Mouse (Mus musculus) intestine, embryonic 15.5 days (tissue): Measurements from ENCODE around the gene Olfr132. TPM values are rescaled to one million over a fixed set of nuclear protein-coding genes. Genes with fewer than 3 reads are reported as not detected.
"Not testable (repeated sequence)": the region's sequence is repeated elsewhere in the genome, so short reads cannot be mapped to it uniquely, and the experiment has no call there.

Experiments
- ATAC-seq: fragments of 200-750 bp; cut with Nextera tagmentation; 2 replicates; pipeline ENCODE4 v1.8.0; 2017; ENCODE audit warnings: moderate TSS enrichment, moderate library complexity
- H3K27ac ChIP-seq: fragments of 300-500 bp; sonication (generic); 2 replicates; pipeline ENCODE4 v1.5.1; 2015; ENCODE audit warnings: mild to moderate bottlenecking, inconsistent platforms
- H3K27me3 ChIP-seq: fragments of 300-500 bp; sonication (generic); replicated peaks from 2 replicates; pipeline ENCODE4 v1.6.1; 2015; ENCODE audit warnings: inconsistent platforms
- H3K36me3 ChIP-seq: fragments of 300-500 bp; sonication (generic); 2 replicates; pipeline ENCODE4 v1.6.1; 2015; ENCODE audit warnings: inconsistent platforms
- H3K4me1 ChIP-seq: fragments of 300-500 bp; sonication (generic); replicated peaks from 2 replicates; pipeline ENCODE4 v1.6.1; 2015; ENCODE audit warnings: inconsistent platforms
- H3K4me2 ChIP-seq: fragments of 300-500 bp; sonication (generic); replicated peaks from 2 replicates; pipeline ENCODE4 v1.6.1; 2015; ENCODE audit warnings: mild to moderate bottlenecking, inconsistent platforms
- H3K4me3 ChIP-seq: fragments of 300-500 bp; sonication (generic); replicated peaks from 2 replicates; pipeline ENCODE4 v1.5.1; 2015; ENCODE audit warnings: inconsistent platforms
- H3K9ac ChIP-seq: fragments of 300-500 bp; sonication (generic); 2 replicates; pipeline ENCODE4 v1.6.1; 2015; ENCODE audit warnings: inconsistent platforms
- H3K9me3 ChIP-seq: fragments of 300-500 bp; sonication (generic); 2 replicates; pipeline ENCODE4 v1.6.1; 2016; ENCODE audit warnings: inconsistent platforms
- WGBS: fragments of 180-500 bp; shearing (Covaris S2); methylation state at CpG from one replicate; pipeline ENCODE4 v1.1.7; 2015; 5-methylcytosine and 5-hydroxymethylcytosine counted together
- polyA plus RNA-seq: library from polyadenylated mRNA; unstranded; fragments of >200 nt; fragmentation: Nextera tagmentation; extraction: Ambion mirVana; gene quantifications from 2 replicates; pipeline ENCODE4 v1.2.1, GENCODE M21; 2015

The Olfr132 gene
- polyA plus RNA-seq: not detected in 2 replicates

DNA sequence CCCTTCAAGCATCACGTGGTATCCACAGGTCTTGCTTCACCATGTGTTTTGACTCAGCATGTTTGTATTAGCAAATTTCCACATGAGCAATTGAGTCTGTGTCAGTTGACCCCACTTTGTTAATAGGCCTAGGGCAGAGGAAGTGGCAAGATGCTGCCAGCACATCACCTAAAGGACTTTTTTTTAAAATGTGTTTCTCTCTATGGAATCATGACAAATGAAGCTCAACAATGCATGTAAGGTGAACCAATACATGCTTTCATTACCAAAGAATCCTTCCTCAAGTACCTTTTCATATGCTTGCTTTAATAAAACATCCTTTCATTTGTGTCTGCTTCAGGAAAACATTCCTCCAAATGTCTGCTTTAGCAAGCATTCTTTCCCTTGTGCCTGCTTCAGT is at the start of gene Olfr132:
TSS of gene Olfr132 (minus strand) at position 101 of the 400 bp plus-strand sequence.
- 76% methylated on average over 1 of the region's 1 CpGs for WGBS
- no peak within 1 kb of the TSS for H3K9ac ChIP-seq
- H3K27me3 ChIP-seq: no peaks in the 10 kb centered on the region
- ATAC-seq: no peak
- no peak within 1 kb of the TSS for H3K4me3 ChIP-seq
- no peak within 1 kb of the TSS for H3K27ac ChIP-seq
- no peaks in the 10 kb centered on the region for H3K36me3 ChIP-seq
- H3K4me1 ChIP-seq: no peaks in the 10 kb centered on the region
- H3K4me2 ChIP-seq: no peak within 1 kb of the TSS
- H3K9me3 ChIP-seq: no peaks in the 10 kb centered on the region

DNA sequence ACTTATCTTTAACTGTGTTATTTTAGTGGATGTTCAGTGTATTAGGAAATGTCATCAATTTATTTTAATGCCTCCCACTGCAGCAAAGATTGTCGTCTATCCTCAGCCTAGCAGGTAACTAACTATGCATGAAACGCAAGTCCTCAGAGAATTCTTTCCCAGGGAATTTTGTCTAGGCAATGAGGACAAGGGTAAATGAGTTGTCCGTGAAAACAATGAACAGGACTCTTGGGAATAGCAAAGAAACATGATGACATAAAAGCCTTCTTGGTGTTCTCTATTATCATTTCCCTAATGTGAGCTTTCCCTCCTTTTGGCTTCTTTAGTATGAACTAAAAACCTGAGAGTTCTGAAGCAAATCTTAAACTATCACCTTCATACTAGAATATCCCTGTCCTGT is 36.8 kb upstream of the Olfr132 start, which contains the start of gene Olfr134:
TSS of gene Olfr134 (plus strand) at position 301 of the 400 bp plus-strand sequence.
- ATAC-seq: no peak
- Histone ChIP-seq H3K27ac (no peak within 1 kb of the TSS), H3K4me2 (no peak within 1 kb of the TSS), H3K27me3 (no peaks in the 10 kb centered on the region), H3K9ac (no peak within 1 kb of the TSS), H3K4me1 (no peaks in the 10 kb centered on the region), H3K36me3 (no peaks in the 10 kb centered on the region), H3K4me3 (no peak within 1 kb of the TSS), H3K9me3 (no peaks in the 10 kb centered on the region)
- 70% methylated on average over 3 of the region's 3 CpGs for WGBS

- Histone ChIP-seq H3K9ac (no peak within 1 kb of the TSS), H3K27me3 (no peaks in the 10 kb centered on the region), H3K36me3 (no peaks in the 10 kb centered on the region), H3K4me2 (no peak within 1 kb of the TSS), H3K4me3 (no peak within 1 kb of the TSS), H3K27ac (no peak within 1 kb of the TSS), H3K9me3 (no peaks in the 10 kb centered on the region), H3K4me1 (no peaks in the 10 kb centered on the region)
- no peak for ATAC-seq
- 85% methylated on average over 2 of the region's 2 CpGs for WGBS
These were observed 10.7 kb upstream of the Olfr132 start, which contains the start of gene Olfr133 for GRCm38 (mm10) chr17:38144981-38145380. Gene Olfr133, plus strand, starts transcription at chr17:38145281.

DNA sequence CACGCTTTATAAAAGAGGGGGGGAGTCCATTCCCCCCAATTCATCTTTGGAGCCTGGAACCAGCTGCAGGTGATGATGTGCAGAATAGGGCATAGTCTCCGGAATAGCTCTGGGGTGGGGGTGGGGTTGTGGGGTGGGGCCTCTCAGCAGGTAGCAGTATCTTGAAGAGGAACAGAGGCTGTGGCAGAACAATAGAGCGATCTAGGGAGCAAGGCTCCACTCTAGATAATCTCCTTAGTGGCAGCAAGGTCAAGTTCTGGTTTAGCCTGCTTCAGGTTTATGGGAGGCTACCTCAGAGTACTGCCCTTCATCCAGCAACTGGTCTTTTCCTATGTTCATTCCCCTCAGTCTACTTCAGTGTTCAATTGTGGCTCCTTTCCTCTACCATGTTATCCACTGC is 9.0 kb downstream of the Olfr132 start:
- not testable (repeated sequence) for ATAC-seq, H3K9me3 ChIP-seq, H3K27me3 ChIP-seq, H3K4me2 ChIP-seq, H3K9ac ChIP-seq, H3K27ac ChIP-seq, H3K36me3 ChIP-seq, H3K4me1 ChIP-seq, H3K4me3 ChIP-seq
- WGBS: 67% methylated on average over 3 of the region's 3 CpGs

DNA sequence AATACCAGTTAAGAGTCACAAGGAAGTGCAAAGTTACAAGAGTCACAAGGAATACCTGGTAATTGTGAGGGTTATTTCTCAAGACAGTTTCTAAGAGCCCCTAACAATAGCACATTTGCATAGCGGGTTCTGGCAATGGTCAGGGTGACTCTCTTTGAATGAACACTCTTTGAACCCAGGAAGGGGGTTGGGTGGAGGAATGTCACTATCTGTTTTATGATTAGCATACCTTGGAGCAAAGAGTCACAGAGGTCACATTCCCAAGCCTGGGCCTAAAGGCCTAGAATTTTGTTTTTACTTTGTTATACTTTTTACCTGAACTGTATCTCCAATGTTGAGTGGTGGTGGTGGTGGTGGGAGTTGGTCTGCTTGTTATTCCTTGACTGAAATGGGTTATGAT is 10.1 kb downstream of the Olfr132 start:
- WGBS: 89% methylated on average over 1 of the region's 1 CpGs
- H3K9ac ChIP-seq, H3K27ac ChIP-seq, H3K4me1 ChIP-seq, H3K4me2 ChIP-seq, H3K27me3 ChIP-seq, H3K9me3 ChIP-seq, H3K4me3 ChIP-seq, H3K36me3 ChIP-seq, ATAC-seq: not testable (repeated sequence)

- no peaks in the 10 kb centered on the region for H3K4me1 ChIP-seq
- H3K36me3 ChIP-seq: no peaks in the 10 kb centered on the region
- H3K4me2 ChIP-seq: no peak within 1 kb of the TSS
- no peak within 1 kb of the TSS for H3K27ac ChIP-seq
- ATAC-seq: no peak
- H3K4me3 ChIP-seq: no peak within 1 kb of the TSS
- H3K27me3 ChIP-seq: no peaks in the 10 kb centered on the region
- H3K9me3 ChIP-seq: no peaks in the 10 kb centered on the region
- no peak within 1 kb of the TSS for H3K9ac ChIP-seq
These were observed 45.7 kb downstream of the Olfr132 start, which contains the start of gene Olfr131 for GRCm38 (mm10) chr17:38088593-38088992. Gene Olfr131, minus strand, starts transcription at chr17:38088693.

- no peak overlapping the region for H3K9ac ChIP-seq
- ATAC-seq: no peak
- H3K4me1 ChIP-seq: no peaks in the 10 kb centered on the region
- no peak overlapping the region for H3K4me3 ChIP-seq
- H3K4me2 ChIP-seq: no peak overlapping the region
- H3K36me3 ChIP-seq: no peaks in the 10 kb centered on the region
- H3K27ac ChIP-seq: no peak overlapping the region
- no peaks in the 10 kb centered on the region for H3K9me3 ChIP-seq
- no peaks in the 10 kb centered on the region for H3K27me3 ChIP-seq
- WGBS: 88% methylated on average over 4 of the region's 4 CpGs
These were observed 52.0 kb downstream of the Olfr132 start for GRCm38 (mm10) chr17:38082364-38082763.

Other genes with a start within 250 kb of the Olfr132 start
- gene Olfr127, start 234.1 kb downstream of the Olfr132 start, polyA plus RNA-seq: not detected in 2 replicates
- not detected in 2 replicates for gene Olfr128, start 214.0 kb downstream of the Olfr132 start, polyA plus RNA-seq
- not detected in 2 replicates for gene Olfr761, start 181.4 kb downstream of the Olfr132 start, polyA plus RNA-seq
- gene Olfr129, start 74.4 kb downstream of the Olfr132 start, polyA plus RNA-seq: not detected in 2 replicates
- not detected in 2 replicates for gene Olfr130, start 70.6 kb downstream of the Olfr132 start, polyA plus RNA-seq
- not detected in 2 replicates for gene Olfr131, start 45.8 kb downstream of the Olfr132 start, polyA plus RNA-seq
- gene Olfr133, start 10.8 kb upstream of the Olfr132 start, polyA plus RNA-seq: not detected in 2 replicates
- gene Olfr134, start 36.9 kb upstream of the Olfr132 start, polyA plus RNA-seq: not detected in 2 replicates
- not detected in 2 replicates for gene Olfr135, start 69.8 kb upstream of the Olfr132 start, polyA plus RNA-seq
- gene Olfr138, start 126.5 kb upstream of the Olfr132 start, polyA plus RNA-seq: not detected in 2 replicates
- gene Olfr137, start 173.0 kb upstream of the Olfr132 start, polyA plus RNA-seq: not detected in 2 replicates
- gene Olfr136, start 195.3 kb upstream of the Olfr132 start, polyA plus RNA-seq: not detected in 2 replicates